Mouse (Mus musculus) lung, postnatal 0 days (tissue): ENCODE results near the gene D430041D05Rik.

Experiments used
- CTCF ChIP-seq: IDR thresholded peaks from 2 replicates; pipeline ENCODE4 v1.5.1; 2016; ENCODE audit warnings: antibody characterized with exemption, mild to moderate bottlenecking
- EP300 ChIP-seq: IDR thresholded peaks from 2 replicates; pipeline ENCODE4 v1.6.1; 2016; ENCODE audit warnings: antibody characterized with exemption, mild to moderate bottlenecking, control low read depth

GRCm38 (mm10) chr2:104333952-104334351, 76.9 kb downstream of the D430041D05Rik start:
- no peak for TF ChIP-seq EP300
- peak; percentile 56 for TF ChIP-seq CTCF
